Mouse (Mus musculus): ENCODE results near the gene Nmb. TPM values are rescaled to one million over a fixed set of nuclear protein-coding genes. Genes with fewer than 3 reads are reported as not detected.

The Nmb gene
- total RNA-seq, 2 experiments from 2014 or later: 9.9 to 12.7 TPM

DNA sequence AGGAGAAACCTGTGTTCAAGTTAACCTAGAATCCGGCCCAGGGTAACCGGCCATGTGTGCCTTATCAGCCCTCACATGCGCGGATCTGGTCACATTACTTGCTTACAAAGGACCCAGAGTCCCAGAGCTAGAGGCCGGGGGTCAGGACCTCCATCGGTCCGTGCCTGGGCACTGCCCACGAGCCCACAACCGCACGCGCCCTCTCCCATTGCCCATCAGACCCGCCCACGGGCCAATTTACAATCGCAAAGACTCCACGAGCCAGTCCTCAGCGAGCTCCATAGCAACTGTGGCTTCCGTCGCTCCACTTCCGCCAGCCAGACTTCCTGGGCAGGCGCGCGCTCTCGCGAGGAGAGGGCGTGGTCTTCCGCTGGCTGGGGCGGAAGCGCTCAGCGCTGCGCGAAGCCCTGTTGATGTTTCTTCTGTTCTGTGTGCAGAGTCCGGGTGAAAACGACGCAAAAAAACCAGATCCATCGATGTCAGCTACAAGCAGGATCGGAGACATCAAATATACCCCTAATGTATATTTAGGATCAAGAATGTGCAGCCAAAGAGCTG is 3.9 kb downstream of the Nmb start, which contains the start of gene Wdr73:
Gene Wdr73 (minus strand): TSS at position 326 of the 558 bp plus-strand sequence.
- peak; percentile 85 to 91 for DNase-seq (ENCODE audit: low spot score in 2 of 2)

DNA sequence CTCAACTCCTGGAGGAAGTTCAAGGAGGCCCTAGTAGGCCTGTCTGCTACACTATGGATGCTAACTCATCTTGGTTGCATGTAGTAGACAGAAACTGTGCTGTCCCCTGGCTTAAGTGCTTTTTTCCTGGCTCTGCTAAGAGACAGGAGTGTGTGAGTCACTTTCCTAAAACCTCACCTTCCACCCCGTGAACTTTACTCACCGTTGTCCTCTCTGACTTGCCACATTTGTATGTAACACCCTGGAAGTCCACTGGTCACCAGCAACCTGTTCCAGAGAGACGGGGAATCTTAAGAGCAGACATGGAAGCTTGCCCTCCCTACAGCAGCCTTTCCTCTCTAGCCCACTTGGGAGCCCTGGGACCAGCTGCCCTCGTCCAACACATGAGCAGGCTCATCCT is 7.2 kb downstream of the Nmb start:
- no peak for DNase-seq (ENCODE audit: low spot score in 2 of 2)

DNA sequence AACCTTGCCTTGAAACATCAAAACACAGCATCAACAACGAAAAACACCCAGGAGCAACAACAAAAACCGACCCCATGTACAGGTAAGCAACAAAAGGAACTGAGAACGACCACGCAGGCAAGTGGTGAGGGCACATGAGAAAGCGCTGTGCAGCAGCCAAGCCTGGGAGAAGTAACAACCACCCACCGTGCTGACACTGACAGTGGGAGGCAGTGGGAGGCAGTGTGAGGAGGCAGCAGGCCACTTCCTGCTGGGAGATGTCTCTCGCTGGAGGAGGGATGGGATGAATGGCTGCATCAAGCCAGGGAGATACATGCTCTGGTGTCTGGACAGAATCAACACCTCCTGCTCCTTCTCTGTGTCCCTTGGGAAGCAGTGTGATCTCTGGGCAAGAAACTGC is 7.7 kb downstream of the Nmb start:
- no peak for DNase-seq (ENCODE audit: low spot score in 2 of 2)

DNA sequence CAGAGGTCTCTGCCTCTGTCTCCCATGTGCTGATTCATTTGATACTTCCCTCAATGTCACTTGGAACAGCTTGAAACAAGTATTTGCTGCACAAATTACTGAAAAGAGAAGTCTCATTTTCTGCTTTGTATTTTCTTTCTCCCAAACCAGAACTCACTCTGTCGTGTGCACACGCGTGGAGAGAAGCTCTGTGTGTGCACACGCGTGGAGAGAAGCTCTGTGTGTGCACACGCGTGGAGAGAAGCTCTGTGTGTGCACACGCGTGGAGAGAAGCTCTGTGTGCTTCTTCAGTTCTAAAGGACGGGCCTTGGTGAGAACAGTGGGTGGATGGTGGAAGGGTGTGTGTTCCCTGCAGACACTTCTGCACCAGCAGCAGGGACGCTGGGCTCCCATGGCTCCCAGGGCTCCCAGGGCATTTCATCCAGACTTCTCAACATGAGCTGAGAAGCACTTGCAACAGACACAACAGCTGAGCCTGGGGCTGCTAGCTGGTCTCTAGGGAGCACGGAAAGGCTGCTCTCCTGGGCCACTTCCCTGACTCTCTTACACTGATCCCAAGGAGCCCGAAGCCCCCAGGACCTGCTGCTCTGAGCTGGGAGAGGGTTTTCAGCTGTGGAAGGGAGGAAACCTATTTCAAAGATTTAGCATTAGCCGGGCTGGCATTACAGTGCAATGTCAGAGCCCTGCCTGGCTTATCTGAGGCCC is 9.9 kb downstream of the Nmb start:
- no peak for DNase-seq (ENCODE audit: low spot score in 2 of 2)

DNA sequence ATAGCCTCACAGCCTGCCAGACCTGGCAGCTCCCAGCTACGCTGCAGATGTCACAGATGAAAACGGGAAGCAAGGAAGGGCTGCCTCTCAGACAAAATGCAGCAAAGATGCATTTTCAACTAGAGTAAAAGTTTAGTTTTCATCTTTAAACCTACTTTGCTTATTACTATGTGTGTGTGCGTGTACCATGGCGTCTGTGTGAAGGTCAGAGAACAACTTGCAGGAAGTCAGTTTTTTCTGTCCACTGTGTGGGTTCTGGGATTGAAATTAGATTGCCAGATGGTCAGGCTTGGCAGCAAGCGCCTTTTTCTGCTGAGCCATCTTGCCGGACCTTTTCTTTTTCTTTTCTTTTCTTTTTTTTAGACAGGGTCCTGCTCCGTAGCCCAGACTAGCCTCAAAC is 10.7 kb downstream of the Nmb start:
- DNase-seq (ENCODE audit: low spot score in 2 of 2): no peak

DNA sequence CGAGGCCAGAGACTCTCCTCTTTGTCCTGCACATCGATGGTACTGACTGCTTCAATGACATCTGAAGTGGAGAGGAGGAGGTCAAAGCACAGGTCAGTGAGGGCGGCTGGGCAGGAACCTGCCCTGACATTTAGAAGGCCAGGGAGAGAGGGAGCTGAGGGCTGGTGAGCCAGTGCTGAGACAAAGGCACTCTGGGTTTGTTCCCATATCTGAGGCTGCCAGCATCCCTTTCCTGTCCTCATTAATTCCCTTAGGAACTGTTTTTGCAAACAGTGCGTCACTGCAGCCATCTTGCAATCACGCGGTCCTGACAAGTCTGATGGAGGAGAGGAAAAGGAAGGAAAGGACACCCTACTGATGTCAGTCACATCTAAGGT is 11.1 kb downstream of the Nmb start:
- no peak for DNase-seq (ENCODE audit: low spot score in 2 of 2)

DNA sequence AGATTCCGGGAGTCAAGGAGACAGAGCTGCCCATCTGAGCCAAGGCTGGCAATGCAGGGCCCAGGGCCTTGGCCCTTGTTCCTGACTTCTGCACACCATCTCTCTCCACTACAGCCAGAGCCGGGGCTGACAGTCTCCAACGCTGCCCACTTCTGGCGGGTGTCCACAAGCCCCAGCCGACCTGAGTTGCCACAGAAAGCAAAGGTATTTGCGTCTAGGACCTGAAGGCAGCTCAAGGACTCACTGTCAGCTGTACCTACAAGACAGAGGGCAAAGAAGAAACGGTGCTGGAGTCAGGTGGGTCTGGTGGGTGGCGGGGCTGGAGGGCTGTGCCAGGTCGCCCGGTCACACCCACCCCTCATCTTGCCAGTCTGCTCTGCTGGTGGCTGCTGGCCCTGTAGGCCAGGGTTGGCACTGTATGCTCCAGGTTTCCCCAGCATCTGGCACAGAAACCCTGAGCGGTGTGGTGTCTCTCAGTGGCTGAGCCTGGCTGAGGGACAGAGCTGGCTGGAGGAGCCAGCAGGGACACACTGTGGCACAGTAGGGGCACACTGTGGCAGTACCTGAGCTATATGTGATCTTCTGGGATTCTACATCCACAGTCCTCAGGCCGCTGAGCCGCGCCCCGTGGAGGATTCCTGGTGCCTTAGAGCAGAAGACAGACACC is 11.7 kb downstream of the Nmb start:
- DNase-seq (ENCODE audit: low spot score in 2 of 2): no peak

DNA sequence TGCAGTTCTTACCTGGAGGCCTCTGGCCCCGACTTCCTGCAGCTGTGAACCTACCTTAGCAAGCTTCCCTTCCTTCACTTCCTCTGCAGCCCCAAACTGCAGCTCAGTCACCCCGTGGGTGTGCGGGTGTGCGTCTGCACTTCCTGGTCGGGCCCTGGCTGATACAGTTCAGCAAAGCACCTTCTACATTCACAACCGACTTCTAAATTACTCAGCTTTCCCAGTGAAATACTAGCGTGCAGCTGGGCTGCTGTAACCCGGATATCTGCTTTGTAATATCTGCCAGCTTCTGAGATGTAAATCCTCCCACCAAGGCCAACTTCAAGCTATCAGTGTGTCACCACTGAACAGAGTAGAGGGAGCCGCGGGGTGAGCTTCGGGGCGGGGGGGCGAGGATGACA is 15.0 kb downstream of the Nmb start:
- no peak for DNase-seq (ENCODE audit: low spot score in 2 of 2)

DNA sequence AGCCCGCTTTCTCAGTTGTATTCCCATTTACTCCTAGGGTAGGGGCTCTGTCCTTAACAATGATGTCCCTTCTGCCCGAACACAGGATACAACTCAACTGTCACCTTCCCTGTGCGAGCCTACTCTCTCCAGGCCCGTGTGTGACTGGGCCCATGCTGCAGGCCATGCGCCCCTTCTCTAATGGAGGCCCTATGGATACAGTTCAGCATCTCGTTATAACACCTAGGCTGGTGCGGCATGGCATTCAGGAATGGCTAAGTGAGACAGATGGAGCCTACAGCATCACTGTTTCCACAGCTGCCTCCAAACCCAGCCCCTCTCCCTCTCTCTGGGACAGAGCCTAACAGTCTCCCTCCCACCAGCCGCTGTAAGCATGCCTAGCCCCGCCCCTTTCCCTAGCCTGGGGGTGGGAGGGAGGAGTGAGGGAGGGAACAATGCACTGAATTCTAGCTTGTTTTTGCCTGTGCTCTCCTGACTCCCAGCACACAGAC is 15.8 kb downstream of the Nmb start:
- DNase-seq (ENCODE audit: low spot score in 2 of 2): peak; percentile 51 to 72

DNA sequence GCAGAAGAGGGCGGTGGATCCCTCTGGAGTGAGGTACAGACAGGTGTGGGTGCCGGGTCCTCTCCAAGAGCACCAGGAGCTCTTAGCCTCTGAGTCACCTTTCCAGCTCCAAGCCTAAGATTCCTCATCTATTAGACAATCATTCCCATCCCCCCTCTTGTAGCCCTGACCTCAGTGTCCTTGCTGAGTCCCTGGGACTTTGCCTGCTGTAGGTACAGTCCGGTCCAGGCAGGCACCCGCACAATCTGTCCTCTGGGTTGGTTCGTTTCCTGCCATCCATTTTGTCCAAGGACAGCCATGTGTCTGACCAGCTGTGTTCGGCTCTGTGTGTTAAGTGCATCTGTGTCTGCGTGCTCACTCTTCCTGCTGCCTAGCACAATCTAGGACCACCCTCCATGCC is 16.3 kb downstream of the Nmb start:
- DNase-seq (ENCODE audit: low spot score in 2 of 2): no peak

DNA sequence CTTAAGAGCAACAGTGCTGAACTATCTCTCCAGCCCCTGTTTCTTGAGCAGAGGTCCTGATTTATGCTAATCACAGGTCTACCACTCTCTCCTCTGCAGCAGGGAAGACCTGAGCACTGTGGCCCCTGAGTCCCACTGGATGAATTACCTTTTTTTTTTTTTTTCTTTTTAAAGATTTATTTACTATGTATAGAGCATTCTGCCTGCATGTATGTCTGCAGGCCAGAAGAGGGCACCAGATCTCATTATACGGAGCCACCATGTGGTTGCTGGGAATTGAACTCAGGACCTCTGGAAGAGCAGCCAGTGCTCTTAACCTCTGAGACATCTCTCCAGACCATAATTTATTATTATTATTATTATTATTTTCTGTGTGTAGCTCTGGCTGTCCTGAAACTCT is 19.2 kb downstream of the Nmb start:
- DNase-seq (ENCODE audit: low spot score in 2 of 2): no peak

DNA sequence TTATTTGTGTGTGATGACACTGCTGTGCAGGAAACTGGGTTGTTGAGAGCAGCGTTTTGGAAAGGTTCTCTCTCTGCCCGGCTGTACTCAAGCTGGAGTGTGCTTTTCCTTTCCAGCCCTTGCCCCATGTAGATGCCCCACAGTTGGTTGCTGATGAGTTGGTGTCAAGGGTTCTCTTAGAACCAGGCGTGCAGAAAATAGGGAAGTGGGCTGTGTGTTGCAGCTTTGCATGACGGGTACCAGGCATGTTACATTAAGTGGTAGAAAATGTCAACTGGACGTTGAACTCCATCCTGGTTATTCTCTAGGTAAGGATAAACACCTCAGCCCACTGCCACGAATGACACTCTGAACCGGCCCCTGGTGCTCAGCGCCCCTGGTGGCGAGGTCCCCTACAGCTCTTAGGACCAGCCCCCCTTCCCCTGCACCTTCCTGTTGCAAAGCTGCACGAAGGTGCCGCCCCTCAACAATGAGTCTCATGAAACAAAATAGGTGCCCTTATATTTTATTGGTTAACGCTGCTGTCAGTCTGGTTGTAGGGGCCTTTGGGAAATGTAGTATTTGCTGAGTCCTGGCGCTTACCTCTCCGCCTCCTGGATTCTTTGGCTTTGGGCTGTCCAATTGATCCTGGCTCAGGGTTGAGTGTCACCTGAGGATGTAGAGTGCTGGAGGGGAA is 21.9 kb downstream of the Nmb start:
- peak; percentile 63 to 71 for DNase-seq (ENCODE audit: low spot score in 2 of 2)

DNA sequence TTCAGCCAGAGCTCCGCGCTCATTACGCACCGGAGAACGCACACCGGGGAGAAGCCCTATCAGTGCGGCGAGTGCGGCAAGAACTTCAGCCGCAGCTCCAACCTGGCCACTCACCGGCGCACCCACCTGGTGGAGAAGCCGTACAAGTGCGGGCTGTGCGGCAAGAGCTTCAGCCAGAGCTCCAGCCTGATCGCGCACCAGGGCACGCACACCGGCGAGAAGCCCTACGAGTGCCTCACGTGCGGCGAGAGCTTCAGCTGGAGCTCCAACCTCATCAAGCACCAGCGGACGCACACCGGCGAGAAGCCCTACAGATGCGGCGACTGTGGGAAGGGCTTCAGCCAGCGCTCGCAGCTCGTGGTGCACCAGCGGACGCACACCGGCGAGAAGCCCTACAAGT is 29.1 kb downstream of the Nmb start:
- DNase-seq (ENCODE audit: low spot score in 2 of 2): no peak

DNA sequence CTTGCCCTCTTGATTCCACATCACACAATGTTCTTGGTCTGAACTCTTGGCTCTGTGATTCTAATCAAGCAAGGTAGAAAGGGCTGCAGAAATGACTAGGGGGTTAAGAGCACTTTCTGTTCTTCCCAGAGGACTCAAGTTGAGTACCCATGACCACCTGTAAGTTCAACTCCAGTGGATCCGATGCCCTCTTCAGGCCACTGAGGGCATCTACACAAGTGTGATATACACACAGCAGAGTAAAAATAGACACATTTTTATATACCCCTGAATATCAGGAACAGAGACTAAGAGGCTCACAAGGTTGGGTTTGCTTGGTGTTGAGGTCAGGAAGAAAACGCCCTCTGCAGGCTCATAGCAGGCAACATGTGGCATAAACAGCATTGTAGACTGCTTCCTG is 31.2 kb downstream of the Nmb start:
- DNase-seq (ENCODE audit: low spot score in 2 of 2): no peak

DNA sequence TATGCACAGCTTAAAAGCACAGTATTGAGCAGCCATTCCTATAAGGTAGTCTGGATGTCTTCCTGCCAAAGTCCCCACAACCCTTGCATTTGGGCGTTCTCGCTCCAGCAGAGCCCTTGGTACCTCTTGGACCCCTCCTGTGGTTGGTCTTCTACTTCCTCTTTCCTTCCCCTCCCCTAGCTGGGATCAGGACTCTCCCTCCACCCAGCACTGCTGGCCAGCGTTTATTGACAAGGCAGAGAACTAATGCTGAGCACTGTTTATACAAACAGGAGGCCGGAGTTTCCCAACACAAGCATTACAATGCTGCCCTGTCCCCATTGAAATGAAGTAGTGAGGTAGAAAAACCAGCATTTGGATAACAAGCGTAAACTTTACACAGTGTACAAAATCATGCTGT is 31.8 kb downstream of the Nmb start:
- DNase-seq (ENCODE audit: low spot score in 2 of 2): no peak

DNA sequence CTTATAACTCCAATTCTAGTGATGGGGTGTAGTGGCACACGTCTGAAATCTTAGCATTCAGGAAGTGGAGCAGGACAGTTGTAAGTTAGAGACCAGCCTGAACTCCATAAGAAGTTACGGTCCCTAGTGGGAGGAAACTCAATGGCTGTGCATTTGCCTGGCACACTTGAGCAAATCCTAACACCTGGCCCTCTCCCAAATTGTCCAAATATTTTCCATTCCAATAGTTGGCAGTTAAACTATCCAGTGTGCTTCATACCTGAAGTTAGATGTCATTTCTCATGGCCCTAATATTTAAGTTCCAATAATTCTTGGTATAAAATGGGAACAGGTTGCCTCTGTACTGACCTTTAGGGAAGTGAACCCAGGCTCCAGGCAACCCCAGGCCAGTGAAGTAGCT is 36.2 kb downstream of the Nmb start:
- no peak for DNase-seq (ENCODE audit: low spot score in 2 of 2)

DNA sequence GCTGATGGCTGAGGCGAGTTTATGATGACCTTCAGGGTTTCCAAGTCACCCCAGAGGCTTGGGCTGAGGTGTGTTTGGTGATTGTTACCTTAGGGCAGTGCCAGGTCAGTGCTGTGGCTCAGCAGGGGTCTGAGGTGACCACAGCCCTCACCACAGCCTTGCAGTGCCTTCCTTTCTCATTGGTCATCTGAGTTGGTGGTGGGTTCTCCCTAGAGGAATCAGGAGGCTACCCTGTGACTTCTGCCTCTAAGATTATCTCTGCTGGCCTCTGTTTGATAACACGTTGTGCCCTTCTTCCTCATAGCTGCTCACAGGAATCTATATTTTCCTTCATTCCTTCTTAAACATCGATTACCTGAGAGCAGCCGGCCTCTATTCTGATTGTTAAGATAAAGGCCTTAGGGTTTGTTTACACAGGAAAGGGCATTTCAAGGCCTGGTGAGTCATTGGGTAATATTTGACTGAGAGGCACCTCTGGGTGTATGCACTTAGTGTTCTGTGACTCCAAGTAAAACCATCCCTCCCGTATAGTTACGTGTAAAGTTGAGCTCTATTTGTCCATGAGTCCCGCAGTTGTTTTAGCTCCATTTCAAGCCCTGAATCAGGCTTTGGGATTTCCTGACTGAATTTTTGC is 38.2 kb downstream of the Nmb start:
- no peak for DNase-seq (ENCODE audit: low spot score in 2 of 2)

DNA sequence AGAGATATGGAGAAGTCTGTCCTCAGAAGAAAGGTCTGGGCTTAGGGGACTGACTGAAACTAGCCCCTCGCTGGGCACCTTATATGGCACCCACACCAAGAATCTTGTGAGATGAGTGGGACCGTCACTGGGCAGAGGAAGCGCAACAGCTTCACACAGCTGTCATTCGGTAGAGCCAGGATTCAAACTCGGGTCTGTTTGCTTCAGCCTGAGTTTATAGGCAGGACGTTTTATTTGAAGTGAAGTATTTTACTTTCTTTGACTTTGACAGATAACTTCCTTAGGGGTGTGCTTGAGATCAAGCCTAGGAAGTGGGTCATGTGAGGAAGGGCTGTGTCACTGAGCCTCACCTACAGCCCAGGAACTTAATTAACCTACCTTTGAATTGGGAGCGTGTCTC is 39.4 kb downstream of the Nmb start:
- DNase-seq (ENCODE audit: low spot score in 2 of 2): no peak

DNA sequence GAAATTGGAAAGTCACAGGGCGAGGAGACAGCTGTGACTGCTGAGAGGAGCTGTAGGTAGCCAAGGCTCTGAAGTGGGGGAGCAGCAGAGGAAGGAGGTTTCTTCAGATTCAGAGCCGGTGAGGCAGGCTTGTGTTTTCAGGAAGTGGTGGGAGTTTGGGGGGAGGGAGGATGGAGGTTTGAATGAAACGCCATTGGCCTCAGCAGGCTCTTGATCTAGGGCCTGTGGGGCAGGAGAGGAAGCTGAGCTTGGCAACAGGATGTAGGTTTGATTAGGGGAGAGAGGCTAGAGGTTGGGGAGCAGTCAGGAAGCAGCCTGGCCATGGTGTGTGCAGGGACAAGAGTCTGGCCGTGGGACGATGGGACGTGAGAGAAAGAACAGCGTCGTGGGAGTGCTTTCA is 40.0 kb downstream of the Nmb start:
- no peak for DNase-seq (ENCODE audit: low spot score in 2 of 2)

DNA sequence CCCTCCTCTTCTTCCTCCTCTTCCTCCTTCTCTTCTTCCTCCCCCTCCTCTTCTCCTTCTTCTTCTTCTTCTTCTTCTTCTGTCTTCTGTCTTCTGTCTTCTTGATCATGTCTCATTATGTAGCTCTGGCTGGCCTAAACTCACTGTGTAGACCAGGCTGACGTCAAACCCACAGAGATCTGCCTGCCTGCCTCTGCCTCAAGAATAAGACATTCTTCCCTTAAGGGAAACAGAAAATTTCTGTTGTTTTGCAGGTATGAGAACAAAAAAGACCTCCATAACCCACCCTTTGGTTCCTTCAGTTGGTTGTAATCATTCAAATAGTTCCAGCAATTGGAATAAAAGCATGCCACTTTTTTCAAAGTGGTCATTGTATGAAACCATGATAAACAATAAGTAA is 40.7 kb downstream of the Nmb start:
- no peak for DNase-seq (ENCODE audit: low spot score in 2 of 2)

DNA sequence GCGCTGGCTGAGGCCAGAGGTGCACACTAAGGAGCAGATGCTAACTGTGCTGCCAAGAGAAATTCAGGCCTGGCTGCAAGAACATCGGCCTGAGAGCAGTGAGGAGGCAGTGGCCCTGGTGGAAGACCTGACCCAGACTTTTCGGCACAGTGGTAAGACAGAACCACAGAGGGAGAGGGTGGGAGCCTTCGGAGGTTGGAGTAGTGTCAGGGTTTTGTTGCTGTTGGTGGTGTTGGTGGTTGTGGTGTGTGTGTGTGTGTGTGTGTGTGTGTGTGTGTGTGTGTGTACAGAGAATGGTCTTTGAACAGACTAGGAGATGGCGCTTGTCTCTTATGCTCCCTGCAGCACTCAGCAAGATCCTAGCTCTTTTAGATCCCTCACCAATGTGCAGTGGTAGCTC is 41.4 kb downstream of the Nmb start:
- no peak for DNase-seq (ENCODE audit: low spot score in 2 of 2)

DNA sequence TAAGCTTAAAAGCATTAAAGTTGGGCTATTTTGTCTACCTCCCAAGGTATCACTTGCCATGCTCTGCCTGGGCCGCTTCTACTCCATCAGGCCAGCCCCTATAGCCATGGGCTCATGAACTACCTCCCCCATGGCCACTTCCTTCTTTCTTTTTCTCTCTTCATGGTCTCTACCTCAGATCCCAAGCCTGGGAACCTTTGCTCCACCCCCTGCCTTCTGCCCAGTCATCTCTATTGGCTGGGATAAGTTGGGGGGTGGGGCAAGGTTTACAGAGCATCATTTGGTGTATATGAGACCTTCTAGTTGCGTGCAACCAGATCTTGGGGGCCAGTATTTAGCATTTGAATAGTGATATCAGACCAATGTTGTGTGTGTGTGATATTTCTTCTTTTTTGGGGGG is 42.4 kb downstream of the Nmb start:
- no peak for DNase-seq (ENCODE audit: low spot score in 2 of 2)

All from layer of hippocampus, postnatal 10 days (tissue).